Mouse (Mus musculus): ENCODE measurements around the gene Tmem37.

Gene Tmem37

DNA sequence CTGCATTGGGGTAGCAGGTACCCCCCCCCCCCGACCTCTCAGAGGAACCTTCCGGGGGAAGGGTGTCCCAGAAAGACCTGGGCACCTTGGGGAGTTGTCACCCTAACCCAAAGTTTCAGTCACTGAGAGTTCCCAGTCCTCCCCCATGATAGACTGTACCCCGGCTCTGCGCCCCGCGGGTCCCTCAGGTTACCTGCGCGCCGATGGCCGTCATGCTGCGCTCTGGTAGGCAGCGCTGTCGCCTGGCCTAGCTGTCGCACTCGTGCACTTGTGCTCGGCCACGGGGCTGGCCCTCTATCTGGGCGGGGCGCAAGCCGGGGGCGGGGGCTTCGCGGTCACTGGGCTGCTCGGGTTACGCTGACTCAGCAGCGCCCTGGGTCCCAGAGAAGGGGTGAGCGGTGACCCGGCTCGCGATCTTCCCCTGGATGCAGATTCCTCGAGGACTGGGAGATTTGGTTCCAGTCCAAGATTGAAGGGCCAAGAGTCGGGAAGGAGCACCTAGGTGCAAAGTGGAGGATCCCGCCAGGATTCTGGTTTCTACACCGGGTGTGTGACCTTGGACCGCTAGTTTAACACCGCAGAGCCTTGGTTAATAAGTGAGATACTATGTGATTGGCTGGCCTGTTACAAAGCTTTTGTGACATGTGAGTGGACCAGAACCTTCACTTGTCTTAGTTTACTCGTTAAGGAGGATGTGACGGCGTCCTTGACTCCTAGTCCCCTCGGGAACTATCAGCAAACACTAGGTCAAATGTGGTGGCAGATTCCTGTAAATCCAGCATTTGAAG lies at the start of gene Tmem37:
Tmem37 (minus strand) TSS at position 556 of the 788 bp plus-strand sequence.
- DNase-seq (ENCODE audit: low spot score in 2 of 2): no peak

- DNase-seq (ENCODE audit: low spot score in 2 of 2): no peak
Measured at GRCm38 (mm10) chr1:120122634-120123383, 48.9 kb upstream of the Tmem37 start.

GRCm38 (mm10) chr1:120121930-120122530 lies 48.2 kb upstream of the Tmem37 start:
- no peak for DNase-seq (ENCODE audit: low spot score in 2 of 2)

GRCm38 (mm10) chr1:120120969-120121811 lies 47.3 kb upstream of the Tmem37 start, which contains the start of the genes Dbi and 3110009E18Rik:
Gene Dbi (minus strand): TSS chr1:120121078.
Gene 3110009E18Rik (plus strand): TSS chr1:120121187.
- DNase-seq (ENCODE audit: low spot score in 2 of 2): peak; percentile 96 to 98

DNA sequence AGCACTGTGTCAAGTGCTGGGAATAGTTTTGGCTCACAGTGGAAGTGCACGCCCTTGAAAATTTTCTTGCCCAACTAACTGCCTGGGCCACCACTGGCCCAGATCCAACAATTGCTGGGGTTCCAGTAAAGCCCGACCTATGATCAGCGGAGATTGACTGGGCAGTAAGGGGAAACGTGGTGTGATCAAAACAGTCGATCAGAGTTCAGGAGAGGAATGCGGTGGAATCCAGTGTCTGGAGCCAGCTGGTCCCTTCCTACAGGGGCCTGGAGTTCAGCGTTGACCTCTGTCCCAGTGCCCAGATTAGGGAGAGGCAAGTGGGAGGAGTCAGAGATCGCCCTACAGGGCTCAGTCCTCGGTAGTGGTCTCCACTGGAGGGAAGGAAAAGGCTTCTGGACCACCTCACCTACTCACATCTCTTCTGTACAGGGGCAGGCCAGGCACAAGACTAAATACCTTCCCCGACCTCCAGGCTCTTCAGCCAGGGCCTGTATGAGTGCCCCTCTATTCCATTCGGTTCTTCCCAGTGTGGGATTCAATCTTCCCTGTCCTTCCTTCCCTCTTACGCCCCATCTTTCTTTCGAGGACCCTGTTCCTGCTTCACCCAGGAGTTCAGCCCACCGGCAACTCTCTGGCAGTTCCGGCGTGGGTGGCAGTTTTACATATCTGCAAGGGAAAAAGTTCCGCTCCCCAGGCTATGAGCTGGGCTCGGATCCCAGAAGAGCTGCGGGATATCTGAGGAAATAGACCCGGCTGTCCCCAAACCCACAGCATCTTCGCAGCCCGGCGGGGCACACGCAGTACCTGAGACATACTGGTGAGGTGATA lies 46.5 kb upstream of the Tmem37 start:
- no peak for DNase-seq (ENCODE audit: low spot score in 2 of 2)

GRCm38 (mm10) chr1:120119389-120119788 lies 45.5 kb upstream of the Tmem37 start:
- DNase-seq (ENCODE audit: low spot score in 2 of 2): no peak

- no peak for DNase-seq (ENCODE audit: low spot score in 2 of 2)
Measured at GRCm38 (mm10) chr1:120118854-120119253, 45.0 kb upstream of the Tmem37 start.

GRCm38 (mm10) chr1:120116106-120116505 lies 42.2 kb upstream of the Tmem37 start:
- no peak for DNase-seq (ENCODE audit: low spot score in 2 of 2)

DNA sequence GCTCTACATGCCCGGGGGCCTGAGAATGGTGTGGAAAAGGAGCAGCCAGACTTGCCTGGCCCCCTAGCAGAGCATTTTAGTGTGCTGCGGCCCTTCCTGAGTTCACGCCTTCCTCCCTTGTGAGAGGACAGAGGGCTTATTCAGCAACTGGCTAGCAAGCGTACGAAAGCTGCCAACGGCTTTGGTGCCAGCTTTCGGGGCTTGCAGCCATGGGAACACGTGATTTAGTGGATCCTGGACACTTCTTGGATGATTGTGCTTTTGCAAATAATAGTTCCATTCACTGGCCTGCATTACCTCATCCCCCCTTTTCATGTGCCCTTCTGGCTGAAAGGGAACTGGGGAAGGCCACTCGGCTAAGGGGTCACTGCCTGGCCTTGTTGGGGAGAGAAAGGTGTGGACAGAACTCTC lies 41.8 kb upstream of the Tmem37 start:
- peak; percentile 65 to 83 for DNase-seq (ENCODE audit: low spot score in 2 of 2)

DNA sequence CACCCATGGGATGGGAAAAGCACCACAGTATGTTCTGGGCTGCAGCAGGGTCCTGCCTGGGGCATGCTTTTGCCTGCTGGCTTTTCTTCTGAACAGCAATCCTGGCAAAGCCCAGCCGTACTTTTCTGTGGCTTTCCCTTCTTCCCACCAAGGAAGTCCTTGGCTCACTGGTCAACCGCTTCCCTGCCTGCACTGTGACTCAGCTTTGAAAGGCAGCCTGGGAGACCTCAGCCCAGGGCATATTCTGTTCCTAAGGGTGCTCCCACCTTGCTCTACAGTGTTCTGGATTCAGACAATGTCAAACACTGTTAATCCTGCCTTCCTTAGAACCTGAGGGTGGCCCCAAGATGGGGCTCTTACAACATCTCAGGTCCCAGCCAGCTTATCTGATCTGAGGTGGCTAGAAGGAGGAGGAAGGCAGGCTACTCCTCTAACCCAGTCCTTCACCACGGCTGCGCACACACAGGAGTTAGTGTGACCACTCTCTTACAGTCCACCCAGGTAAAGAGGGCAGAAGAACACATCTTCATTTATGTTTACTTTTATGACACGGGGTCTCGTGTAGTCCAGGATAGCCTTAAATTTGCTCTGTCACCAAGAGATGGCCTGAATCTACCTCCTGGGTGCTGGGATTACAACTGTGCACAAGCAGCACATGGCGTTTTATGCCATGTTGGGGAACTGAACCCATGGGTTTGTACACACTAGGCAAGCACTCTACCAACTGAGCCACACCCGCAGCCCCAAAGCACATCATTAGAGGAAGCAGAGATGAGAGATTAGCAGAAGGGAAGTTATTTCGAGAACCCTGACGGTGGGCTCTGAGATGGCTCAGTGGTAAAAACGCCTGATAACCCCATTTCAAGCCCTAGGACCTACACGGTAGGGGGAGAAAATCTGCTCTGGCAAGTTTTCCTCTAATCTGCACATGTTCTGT lies 38.6 kb upstream of the Tmem37 start:
- no peak for DNase-seq (ENCODE audit: low spot score in 2 of 2)

DNA sequence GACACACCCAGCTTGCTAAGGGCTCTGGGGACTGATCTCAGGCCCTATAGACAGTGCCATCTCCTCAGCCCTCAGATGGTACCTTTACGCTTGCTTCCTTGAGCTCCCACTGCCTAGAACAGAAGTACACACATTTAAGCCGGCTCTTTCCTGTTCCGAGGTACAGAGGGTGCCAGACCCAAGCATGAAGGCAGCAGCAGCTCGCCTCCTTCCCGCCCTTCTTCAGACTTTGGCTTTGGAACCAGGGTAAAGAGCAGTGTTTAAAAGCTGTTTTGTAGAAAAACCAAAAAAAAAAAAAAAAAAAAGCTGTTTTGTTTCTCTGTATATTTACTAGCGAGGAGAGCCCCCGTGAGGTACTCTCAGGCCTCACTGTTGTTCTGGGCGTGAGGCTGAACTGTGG lies 37.9 kb upstream of the Tmem37 start:
- DNase-seq (ENCODE audit: low spot score in 2 of 2): no peak

GRCm38 (mm10) chr1:120109741-120110432 lies 36.0 kb upstream of the Tmem37 start:
- no peak for DNase-seq (ENCODE audit: low spot score in 2 of 2)

DNA sequence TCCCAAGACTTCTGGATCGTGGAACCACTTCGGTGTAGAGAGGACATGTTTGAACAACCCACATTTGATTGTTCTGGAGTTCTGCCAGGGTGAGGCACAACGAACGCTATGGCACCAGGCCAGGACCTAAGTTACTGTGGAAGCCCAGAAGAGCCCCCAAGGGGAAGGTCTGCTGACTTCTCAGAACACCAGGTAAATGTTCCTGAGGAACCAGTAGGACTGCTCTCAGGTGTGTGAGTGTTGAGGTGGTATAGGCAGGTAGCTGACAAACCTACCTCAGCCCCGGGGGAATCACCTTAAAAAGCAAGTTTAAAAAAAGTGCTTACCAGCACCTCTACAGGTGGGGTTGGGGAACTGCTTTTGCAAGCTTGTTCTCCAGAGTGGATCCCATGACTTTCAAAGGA lies 31.7 kb upstream of the Tmem37 start:
- DNase-seq (ENCODE audit: low spot score in 2 of 2): no peak

- DNase-seq (ENCODE audit: low spot score in 2 of 2): no peak
Measured at GRCm38 (mm10) chr1:120101227-120101609, 27.3 kb upstream of the Tmem37 start.

DNA sequence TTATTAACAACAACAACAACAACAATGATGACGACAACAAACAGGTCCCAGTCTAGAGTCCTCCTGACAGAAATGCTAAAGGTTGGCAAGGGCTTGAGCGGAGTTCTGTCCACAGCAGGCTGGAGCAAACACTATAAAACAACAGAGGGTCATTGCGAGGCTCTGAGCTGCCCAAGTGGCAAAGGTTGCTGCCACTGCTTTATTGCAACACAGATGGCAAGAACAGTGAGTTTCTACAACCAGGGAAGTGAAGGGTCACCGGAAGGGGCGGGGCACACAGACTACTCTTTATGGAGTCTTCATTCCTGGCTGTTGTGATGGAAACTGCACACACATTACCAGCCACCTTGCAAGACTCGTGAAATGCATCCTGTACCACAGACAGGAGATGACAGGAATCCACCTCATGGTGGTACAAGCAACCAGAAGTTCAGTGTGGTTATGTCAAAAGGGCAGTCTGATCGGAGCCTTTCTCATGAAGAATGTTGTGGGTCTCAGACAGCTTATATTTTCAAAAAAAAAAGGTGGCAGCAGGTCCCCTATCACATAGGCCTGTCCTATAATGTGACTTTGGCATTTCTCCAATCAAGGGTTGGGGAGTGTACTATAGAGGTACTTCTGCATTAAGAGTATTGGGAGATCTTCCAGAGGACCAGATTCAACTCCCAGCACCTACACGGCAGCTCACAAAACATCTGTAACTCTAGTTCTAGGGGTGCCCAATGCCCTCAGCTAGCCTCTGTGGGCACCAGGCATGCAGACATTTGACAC lies 26.8 kb upstream of the Tmem37 start:
- DNase-seq (ENCODE audit: low spot score in 2 of 2): no peak

DNA sequence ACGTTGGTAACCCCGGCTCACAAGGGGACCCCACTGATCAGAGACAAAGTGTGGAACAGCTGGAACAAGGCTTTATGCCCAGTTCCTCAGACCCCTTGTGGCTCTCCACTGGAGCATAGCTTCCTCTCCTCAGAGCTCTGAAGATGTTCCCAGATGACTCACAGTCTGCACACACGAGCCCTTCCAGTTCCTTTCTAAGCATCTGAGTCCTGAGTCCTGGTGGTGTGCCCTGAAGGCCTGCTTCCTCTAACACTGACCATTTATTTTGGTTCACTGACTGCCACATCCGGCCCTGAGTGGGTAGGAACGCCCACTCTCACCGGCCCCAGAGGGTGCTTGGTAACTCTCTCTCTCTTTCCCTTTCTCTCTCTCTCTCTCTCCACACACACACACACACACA lies 25.6 kb upstream of the Tmem37 start:
- no peak for DNase-seq (ENCODE audit: low spot score in 2 of 2)

GRCm38 (mm10) chr1:120098327-120098726 lies 24.5 kb upstream of the Tmem37 start:
- DNase-seq (ENCODE audit: low spot score in 2 of 2): peak in 1 of 2 experiments; percentile 71

DNA sequence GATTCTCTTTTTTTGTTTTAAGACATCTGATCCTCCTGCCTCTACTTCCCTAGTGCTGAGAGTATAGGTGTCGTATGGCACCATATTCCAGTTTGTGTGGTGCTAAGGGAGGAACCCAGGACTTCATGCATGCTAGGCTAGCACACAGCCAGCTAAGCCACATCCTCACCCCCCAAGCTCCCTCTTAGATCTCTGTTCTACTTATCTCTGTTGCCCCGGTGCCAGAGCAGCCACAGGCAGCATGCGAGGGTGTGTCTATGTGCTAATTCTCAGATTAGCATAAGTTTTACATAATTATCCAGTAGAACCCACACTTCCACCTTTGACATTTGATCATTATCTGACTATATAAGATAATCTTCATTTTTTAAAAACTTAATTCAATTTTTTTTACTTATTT lies 21.0 kb upstream of the Tmem37 start:
- DNase-seq (ENCODE audit: low spot score in 2 of 2): no peak
